Mouse (Mus musculus): Measurements from ENCODE around the gene Prdm4.

Prdm4 gene

DNA sequence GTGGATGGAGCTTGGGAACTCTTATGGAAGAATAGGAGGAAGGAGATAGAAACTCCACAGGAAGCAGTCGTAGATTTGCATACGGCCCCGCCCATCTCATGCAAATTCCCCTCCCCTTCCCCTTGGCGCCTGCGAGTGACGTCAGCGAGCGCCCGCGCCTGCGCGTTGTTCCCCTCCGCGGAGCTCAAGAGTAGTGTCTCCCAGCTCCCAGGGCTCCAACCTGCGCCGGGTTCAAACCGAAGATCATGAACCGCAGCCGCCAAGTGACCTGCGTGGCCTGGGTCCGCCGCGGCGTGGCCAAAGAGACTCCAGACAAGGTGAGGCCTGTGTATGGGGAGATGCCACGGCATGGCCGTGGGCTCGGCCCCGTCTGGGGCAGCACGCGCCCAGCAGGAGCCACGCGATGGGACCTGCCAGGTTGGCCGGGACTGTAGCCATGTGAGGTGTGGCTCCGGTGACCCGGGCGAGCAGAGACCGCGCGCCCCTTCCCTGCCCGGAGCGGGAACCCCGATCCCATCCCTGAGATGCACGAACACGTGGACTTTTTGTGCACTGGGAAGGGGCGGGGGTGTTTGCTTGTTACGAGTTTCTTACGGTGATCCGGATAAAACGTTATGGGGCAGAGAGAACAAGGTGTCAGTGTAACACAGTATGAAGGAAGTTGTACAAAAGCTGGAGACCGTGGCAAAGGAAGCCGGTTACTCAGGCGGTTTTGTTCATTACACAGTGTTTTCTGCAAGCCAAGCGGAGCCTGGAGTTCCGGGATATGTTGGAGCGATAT, 45.1 kb downstream of the Prdm4 start:
- peak; percentile 95 for DNase-seq

DNA sequence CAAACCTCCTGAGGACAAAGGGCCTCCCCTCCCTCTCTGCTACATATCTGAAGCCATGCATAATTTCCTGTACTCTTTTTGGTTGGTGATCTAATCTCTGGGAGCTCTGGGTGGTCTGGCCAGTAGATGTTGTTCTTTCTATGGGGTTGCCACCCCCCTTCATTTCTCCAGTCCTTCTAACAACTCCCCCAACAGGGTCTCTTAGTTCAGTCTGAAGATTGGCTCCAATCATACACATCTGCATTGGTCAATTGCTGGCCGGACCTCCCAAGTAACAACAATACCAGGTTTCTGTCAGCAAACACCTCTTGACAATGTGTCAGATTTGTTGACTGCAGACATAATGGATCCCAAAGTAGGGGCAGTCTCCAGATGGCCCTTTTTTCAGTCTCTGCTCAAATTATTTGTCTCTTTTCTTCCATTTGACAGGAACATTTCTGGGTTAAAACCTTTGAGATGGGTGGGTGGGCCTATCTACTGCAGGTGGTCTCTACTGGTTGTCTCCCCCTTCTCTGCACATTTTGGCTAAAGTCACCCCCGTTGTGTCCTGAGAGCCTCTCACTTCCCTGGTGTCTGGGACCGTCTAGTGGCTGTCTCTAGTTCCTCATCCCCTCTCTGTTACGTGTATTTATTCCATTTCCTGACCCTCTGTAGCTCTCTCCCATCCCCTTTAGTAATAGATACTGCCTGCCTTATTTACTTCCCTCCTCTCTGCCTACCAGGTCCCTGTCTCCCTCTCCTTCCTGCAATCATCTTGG, 70.7 kb downstream of the Prdm4 start:
- no peak for DNase-seq
